Mouse (Mus musculus) left cerebral cortex, postnatal 4 days (tissue): ENCODE measurements at regions not wholly inside any gene's neighbourhood (a gene's known extent, or its start where the extent isn't known, plus 50 kb on each side); places are given as distances from the start of the nearest gene placed in this dataset.

Source experiments
- DNase-seq: peaks from one replicate; pipeline ENCODE4 v3.0.0-alpha.2; 2022
- intact Hi-C: fragments of 180-260 bp; cut with DNase I; formaldehyde crosslinking; loops from one replicate; pipeline ENCODE4 v1.15.1; 2025

DNA sequence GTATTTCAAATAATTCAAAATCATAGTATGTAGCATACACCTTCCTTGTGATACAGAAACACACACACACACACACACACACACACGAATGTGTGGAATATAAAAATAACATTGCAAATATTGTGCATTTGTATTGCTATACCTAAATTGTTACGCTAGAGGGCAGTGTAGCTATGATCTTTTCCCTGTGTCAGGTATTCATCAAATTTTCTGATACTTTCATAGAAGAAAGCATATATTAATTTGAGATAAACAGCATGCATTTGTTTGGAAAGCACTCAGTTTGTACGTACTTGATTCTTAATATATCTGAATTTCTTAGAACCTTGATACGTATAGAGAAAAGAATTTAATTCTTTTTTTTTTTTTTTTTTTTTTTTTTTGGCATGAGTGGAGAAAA is 1700.9 kb upstream of the Sel1l start:
- no peak for DNase-seq
- intact Hi-C loops = no loop called here

DNA sequence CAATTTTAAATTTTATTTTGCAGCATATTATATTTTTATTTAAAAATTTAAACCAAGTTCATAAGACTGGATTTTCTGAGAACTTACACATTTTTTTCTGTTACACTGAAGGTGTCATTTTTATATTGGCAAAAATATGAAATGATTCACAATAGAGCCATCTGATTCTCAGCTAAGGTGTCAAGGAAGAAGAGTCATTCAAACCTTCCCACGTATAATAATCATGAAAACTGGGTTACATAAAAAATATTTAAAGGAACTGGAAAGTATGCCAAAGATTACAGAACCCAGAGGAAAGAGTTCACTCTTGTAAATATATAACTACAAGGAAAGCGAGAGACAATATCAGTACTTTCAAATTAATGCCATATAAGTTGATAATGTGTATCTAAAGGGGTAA is 1674.5 kb upstream of the Sel1l start:
- DNase-seq = no peak
- intact Hi-C loops = no loop called here

DNA sequence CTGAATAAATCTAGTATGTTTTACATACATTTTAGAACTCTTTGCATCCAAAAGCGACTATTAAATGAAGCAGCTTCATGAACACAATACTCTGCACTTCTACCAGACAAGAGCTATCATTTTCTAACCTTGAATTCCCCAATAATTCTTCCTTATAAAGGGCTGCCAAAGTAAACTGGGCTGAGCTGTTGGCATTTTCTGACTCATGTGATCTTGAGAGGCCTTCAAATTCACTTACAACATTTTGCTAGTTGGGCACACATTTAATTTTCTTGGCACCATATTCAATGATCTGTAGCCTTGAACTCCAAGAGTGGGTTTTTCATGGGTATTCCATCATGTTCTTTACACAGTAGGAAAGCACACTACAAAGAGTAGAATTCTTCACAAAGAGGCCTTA is 1637.4 kb upstream of the Sel1l start:
- no peak for DNase-seq

GRCm38 (mm10) chr12:93462106-93462505 is 1613.1 kb upstream of the Sel1l start:
- intact Hi-C loops = no loop called here
- DNase-seq = no peak

More for the DNA sequence above, 1637.4 kb upstream of the Sel1l start:
- intact Hi-C loops = no loop called here

GRCm38 (mm10) chr12:93449436-93449835 is 1600.5 kb upstream of the Sel1l start:
- intact Hi-C loops = no loop called here
- DNase-seq = no peak

GRCm38 (mm10) chr12:93429218-93429617 is 1580.3 kb upstream of the Sel1l start:
- intact Hi-C loops = no loop called here
- DNase-seq = peak; percentile 3

- DNase-seq = no peak
- intact Hi-C loops = no loop called here
Observed at GRCm38 (mm10) chr12:93427988-93428387, 1579.0 kb upstream of the Sel1l start.

DNA sequence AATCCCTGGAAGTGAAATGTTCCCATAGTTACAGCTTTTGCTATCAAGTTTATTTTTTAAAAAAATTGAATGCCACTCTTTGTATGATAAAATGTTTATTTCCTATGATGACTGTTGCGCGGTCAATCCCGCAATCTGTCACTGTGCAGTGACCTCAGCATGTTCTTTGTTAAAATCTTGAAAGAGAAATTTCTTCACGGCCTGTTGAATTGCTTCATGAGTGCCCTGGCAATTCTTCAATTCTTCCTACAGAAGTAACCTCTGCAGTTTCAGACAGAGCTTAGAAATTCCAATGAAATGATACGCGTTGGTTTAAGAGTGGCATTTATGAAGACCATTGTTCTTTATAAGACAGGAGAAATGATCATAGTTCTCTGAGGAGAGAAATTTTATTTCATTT is 1567.4 kb upstream of the Sel1l start:
- DNase-seq = no peak
- intact Hi-C loops = no loop called here

GRCm38 (mm10) chr12:93415791-93416190 is 1566.8 kb upstream of the Sel1l start:
- DNase-seq = no peak
- intact Hi-C loops = no loop called here

DNA sequence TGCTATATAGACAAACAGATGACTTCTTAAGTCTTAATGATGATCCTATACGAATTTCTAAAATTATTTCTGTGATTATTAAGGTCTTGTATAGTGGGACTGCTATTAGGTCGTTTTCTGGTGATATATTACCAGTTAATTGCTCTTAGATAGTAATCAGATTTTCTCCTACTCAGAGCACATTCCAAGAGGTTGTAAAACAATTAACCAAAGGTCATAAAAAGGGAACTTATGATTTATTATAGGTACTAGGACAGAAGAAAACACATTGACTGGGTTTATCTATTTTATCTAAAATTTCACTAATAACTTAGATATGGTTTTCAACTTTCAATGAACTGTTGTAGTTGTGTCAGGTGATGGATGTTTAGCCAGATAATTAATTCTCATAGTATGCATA is 1536.6 kb upstream of the Sel1l start:
- intact Hi-C loops = no loop called here

DNA sequence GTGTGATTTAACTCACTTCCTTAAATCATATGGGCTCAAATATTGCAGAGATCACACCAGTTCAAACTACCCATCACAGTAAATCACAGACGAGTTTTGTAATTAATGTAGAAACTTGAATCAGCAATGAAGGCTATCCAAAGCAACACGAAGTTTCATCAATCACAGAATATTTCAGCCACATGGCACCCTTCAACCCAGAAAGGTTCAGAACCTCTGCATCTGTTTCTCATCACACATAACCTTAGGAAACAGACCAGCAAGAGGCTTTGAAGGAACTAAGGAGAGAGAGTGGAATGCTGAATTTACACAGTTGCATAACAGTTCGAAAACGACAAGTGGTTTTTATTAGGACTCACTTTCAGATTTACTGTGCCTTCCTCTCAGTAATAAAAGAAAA is 1494.0 kb upstream of the Sel1l start:
- no peak for DNase-seq
- intact Hi-C loops = no loop called here

More for the DNA sequence above, 1536.6 kb upstream of the Sel1l start:
- DNase-seq = no peak

GRCm38 (mm10) chr12:93342525-93342924 is 1493.6 kb upstream of the Sel1l start:
- intact Hi-C loops = no loop called here

GRCm38 (mm10) chr12:93335520-93335919 is 1486.6 kb upstream of the Sel1l start:
- no peak for DNase-seq
- intact Hi-C loops = no loop called here

More at GRCm38 (mm10) chr12:93342525-93342924, 1493.6 kb upstream of the Sel1l start:
- no peak for DNase-seq

DNA sequence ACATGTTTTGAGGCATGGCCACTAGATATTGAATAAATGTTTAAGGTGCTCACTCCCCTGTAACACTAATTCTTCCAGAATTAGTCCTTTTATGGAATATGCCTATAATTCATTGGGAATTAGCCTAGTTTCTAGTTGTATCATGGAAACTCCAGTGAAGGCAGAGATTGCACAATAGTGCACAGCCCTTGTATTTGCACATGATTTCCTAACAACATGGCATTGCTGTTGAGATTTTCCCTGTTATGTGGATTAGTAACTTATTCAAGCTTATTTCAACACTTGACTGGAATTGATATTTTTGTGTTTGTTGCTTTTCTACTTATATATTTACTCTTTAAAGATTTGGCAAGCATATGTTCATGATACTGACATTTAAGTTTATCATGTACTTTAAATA is 1463.3 kb upstream of the Sel1l start:
- DNase-seq = no peak
- intact Hi-C loops = no loop called here

- peak; percentile 1 for DNase-seq
- intact Hi-C loops = no loop called here
Observed at GRCm38 (mm10) chr12:93281816-93282215, 1432.9 kb upstream of the Sel1l start.

DNA sequence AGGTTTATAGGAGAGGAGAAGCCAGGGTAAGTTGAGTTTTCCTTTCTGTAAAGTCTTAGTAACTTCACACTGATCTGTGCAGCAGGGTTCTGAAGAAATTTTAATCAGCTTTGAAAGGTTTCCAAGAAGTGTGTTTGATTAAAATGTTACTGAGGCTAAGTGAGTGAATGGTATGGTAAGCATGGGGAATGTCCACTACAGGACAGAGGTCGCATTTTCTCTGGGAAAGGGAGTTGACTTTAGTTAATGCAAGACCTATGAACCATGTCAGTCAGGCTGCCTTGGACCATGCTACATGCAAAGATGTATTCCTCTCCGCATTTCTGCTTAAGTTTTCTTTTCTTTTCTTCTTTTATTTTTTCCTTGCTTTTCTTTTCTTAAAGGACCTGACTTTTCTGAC is 1424.7 kb upstream of the Sel1l start:
- intact Hi-C loops = no loop called here

GRCm38 (mm10) chr12:93230237-93230636 is 1381.3 kb upstream of the Sel1l start:
- intact Hi-C loops = no loop called here
- DNase-seq = no peak

More for the DNA sequence above, 1424.7 kb upstream of the Sel1l start:
- DNase-seq = no peak

DNA sequence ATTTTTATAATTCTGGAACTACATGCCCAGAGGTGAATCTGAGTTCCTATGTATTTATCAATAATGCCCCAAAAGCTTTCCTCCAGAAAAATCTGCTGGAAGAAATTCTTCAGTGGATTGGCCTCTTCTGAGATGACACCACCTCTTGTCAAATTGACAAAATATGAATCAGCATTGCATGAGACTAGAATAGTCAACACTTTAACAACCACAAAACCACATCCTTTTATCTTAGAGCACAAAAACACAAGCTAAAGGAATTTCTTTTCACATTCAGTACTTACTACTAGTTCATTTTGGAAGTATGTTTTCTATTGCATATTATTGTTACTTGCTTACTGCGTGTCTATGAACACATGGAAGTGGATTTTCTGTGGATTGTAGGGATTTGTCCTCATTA is 1377.9 kb upstream of the Sel1l start:
- no peak for DNase-seq
- intact Hi-C loops = no loop called here

- intact Hi-C loops = no loop called here
- DNase-seq = no peak
Observed at GRCm38 (mm10) chr12:93221179-93221922, 1372.4 kb upstream of the Sel1l start.

GRCm38 (mm10) chr12:93207596-93207995 is 1358.6 kb upstream of the Sel1l start:
- no peak for DNase-seq
- intact Hi-C loops = no loop called here

- no peak for DNase-seq
- intact Hi-C loops = no loop called here
Observed at GRCm38 (mm10) chr12:93188940-93189339, 1340.0 kb upstream of the Sel1l start.

DNA sequence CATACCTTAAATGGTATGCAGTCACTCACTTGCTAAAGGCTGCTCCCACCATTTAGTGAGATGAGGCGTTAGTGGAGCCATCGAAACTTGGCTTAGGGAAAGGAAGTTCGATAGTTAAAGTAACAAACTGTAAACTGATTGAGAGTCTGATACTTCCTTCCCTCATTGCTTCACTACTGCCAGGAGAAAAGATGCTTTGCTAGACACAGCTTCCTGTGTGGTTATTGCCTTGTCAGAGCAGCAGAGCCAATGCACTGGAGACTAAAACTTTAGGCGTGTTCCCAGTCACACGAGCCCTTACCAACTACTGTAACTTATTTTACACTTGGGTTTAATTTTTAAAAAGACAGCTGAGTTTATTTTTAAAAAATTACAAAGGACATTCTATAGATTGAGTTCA is 1324.8 kb upstream of the Sel1l start:
- intact Hi-C loops = no loop called here
- no peak for DNase-seq

DNA sequence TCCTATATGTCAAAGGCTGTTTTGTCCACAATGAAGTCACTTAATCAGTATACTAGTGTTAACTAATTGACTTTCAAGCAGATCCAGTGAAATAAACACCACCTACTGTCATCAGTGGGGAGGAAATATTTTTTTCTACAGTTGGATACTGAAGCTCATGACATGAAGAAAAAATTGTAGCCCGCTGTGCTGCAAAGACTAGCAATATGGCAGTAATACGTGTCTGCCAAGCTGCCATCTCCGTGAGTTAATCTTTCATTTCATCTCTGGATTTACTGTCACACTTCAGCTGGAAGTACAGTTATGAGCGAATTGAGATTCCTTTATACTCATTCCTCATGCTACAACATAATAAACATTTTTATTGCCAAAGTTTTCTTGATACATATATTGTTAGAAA is 1311.3 kb upstream of the Sel1l start:
- intact Hi-C loops = no loop called here
- DNase-seq = no peak
